ENCODE assay signal across 8 mouse cellular contexts in the genomic region with DNA sequence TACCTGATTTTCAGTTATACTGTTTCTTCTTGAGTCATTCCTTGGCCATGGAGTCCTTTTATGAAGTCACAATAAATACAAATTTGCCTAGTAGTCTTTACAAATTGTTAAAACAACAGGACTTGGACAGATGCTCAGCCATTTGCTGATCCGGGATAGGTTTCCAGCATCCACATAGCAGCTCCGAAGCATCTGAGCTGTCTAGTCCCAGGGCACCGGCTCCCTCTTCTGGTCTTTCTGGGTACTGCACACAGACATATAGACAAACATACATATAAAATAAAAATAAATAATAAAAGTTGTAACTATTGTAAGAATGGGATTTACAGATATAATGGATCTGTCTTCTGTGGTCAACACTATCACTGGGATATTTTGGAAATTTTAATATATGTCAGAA.
DNase-seq lines count a peak whose midpoint lies in the region; ATAC-seq lines count a peak whose summit lies in the region.

No protein-coding gene starts in this region.

- ATAC-seq in cerebellum, adult (ENCODE audit: insufficient number of reproducible peaks, low FRiP score, low TSS enrichment): no peak
- no peak for ATAC-seq in monocyte, adult 5-6 weeks (replicated peaks; ENCODE audit: insufficient number of reproducible peaks, low FRiP score, low TSS enrichment, poor library complexity, severe bottlenecking)

- peak; percentile 46 to 57 for DNase-seq in cerebellum, postnatal 10 days
- DNase-seq in left cerebral cortex, postnatal 4 days: peak; percentile 35
- no peak for DNase-seq in left cerebral cortex, postnatal 25 days (ENCODE audit: low spot score in 2 of 2)
- DNase-seq in adipocyte (ENCODE audit: low spot score): peak; percentile 16
- peak; percentile 35 for DNase-seq in lung, postnatal 10 days
- no peak for DNase-seq in urinary bladder, postnatal 10 days (ENCODE audit: low spot score)

- intact Hi-C loops in left cerebral cortex, postnatal 4 days (cut with DNase I): no loop called here
- intact Hi-C loops in left cerebral cortex, postnatal 25 days (cut with DNase I): no loop called here

Comparison
In these comparisons a context has a peak if more than half of its experiments do, and no peak if none do; other contexts are left out.
1. DNase-seq: peak in cerebellum, postnatal 10 days (2 of 2), left cerebral cortex, postnatal 4 days (single experiment), adipocyte (single experiment) and lung, postnatal 10 days (single experiment); none in left cerebral cortex, postnatal 25 days (0 of 2) and urinary bladder, postnatal 10 days (single experiment).